Mouse (Mus musculus): ENCODE measurements around the gene Cdc5l. TPM values are rescaled to one million over a fixed set of nuclear protein-coding genes. Genes with fewer than 3 reads are reported as not detected.
A peak's percentile ranks its signal among the peaks of the same experiment; 100 is the strongest.

Cdc5l gene
- polyA plus RNA-seq, 1 experiment from 2014 or later, result 30.3 TPM

DNA sequence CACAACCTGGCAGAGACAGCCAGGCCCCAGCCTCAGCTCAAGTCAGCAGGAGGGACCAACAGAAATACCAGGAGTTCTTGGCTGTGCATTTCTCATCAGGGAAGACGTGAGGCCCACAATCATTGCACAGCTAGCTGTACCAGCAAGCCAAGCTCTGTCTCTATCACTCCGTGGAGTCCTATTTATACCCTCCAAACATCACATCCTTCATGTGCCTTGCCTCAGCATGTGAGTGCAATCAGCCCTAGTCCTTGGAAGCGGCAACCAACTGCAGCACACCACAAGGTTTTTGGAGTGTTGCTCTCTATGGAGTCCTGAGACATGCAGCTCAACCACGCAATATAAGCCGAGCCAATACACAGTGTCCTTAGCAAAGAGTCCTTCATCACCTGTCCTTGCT is 43.6 kb downstream of the Cdc5l start:
- ATAC-seq, result no peak
- 98% methylated on average over 5 of the region's 5 CpGs for WGBS
- no peaks in the 10 kb centered on the region for H3K27me3 ChIP-seq (replicated peaks; ENCODE audit: insufficient read depth, low read length)
- H3K4me3 ChIP-seq (ENCODE audit: low read depth, low read length), result no peak overlapping the region
- no peak overlapping the region for H3K4me2 ChIP-seq (replicated peaks; ENCODE audit: low read depth, low read length)
- no peak for DNase-seq (ENCODE audit: low spot score)
- no peak for TF ChIP-seq CTCF (IDR thresholded peaks at IDR 0.05)
- no peak overlapping the region for H3K27ac ChIP-seq (ENCODE audit: low read length)
- peaks cover 30% of the 10 kb centered on the region for H3K36me3 ChIP-seq (ENCODE audit: insufficient read depth, low read length)
- no peaks in the 10 kb centered on the region for H3K9me3 ChIP-seq (ENCODE audit: low read length)
- no peak overlapping the region for H3K9ac ChIP-seq (replicated peaks; ENCODE audit: low read depth)
- no peaks in the 10 kb centered on the region for H3K4me1 ChIP-seq (ENCODE audit: insufficient read depth, low read depth, low read length)

DNA sequence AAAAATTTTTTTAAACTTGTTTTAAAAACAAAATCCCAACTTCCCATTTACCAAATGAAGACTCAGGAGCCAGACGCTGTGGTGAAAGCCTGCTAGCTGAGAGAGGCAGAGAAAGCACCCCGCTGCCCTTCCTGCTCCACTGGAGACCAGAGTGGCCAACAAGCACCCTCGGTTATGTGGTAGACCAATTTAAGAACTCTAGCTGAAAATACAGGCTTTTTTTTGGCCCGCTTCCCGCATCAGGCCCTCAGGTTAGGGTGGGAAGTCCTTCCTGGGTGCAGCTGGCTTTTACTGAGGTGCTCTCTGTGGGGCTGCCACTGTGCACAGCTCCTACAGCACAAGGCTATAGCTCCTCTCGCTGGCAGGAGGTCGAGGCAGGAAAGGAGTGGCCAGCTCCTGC is 46.6 kb downstream of the Cdc5l start:
- Histone ChIP-seq H3K27ac (ENCODE audit: low read length) (no peak overlapping the region), H3K36me3 (ENCODE audit: insufficient read depth, low read length) (peaks cover 24% of the 10 kb centered on the region), H3K27me3 (replicated peaks; ENCODE audit: insufficient read depth, low read length) (no peaks in the 10 kb centered on the region), H3K9ac (replicated peaks; ENCODE audit: low read depth) (no peak overlapping the region), H3K4me3 (ENCODE audit: low read depth, low read length) (no peak overlapping the region), H3K9me3 (ENCODE audit: low read length) (no peaks in the 10 kb centered on the region), H3K4me2 (replicated peaks; ENCODE audit: low read depth, low read length) (no peak overlapping the region), H3K4me1 (ENCODE audit: insufficient read depth, low read depth, low read length) (no peaks in the 10 kb centered on the region)
- DNase-seq (ENCODE audit: low spot score) (no peak), ATAC-seq (no peak)
- 75% methylated on average over 7 of the region's 7 CpGs for WGBS
- no peak for TF ChIP-seq EP300 (IDR thresholded peaks at IDR 0.05)

GRCm38 (mm10) chr17:45383305-45383704 is 50.2 kb downstream of the Cdc5l start:
- Histone ChIP-seq H3K36me3 (ENCODE audit: insufficient read depth, low read length) (peaks cover 3% of the 10 kb centered on the region), H3K27me3 (replicated peaks; ENCODE audit: insufficient read depth, low read length) (no peaks in the 10 kb centered on the region), H3K9ac (replicated peaks; ENCODE audit: low read depth) (no peak overlapping the region), H3K27ac (ENCODE audit: low read length) (no peak overlapping the region), H3K4me3 (ENCODE audit: low read depth, low read length) (no peak overlapping the region), H3K4me1 (ENCODE audit: insufficient read depth, low read depth, low read length) (no peaks in the 10 kb centered on the region), H3K4me2 (replicated peaks; ENCODE audit: low read depth, low read length) (no peak overlapping the region), H3K9me3 (ENCODE audit: low read length) (no peaks in the 10 kb centered on the region)
- TF ChIP-seq EP300 (IDR thresholded peaks at IDR 0.05) (no peak), CTCF (IDR thresholded peaks at IDR 0.05) (no peak)
- DNase-seq (ENCODE audit: low spot score) (no peak), ATAC-seq (no peak)
- 85% methylated on average over 3 of the region's 3 CpGs for WGBS

- Histone ChIP-seq H3K27me3 (replicated peaks; ENCODE audit: insufficient read depth, low read length) (no peaks in the 10 kb centered on the region), H3K9me3 (ENCODE audit: low read length) (no peaks in the 10 kb centered on the region), H3K27ac (ENCODE audit: low read length) (no peak overlapping the region), H3K4me2 (replicated peaks; ENCODE audit: low read depth, low read length) (no peak overlapping the region), H3K4me1 (ENCODE audit: insufficient read depth, low read depth, low read length) (no peaks in the 10 kb centered on the region), H3K9ac (replicated peaks; ENCODE audit: low read depth) (no peak overlapping the region), H3K36me3 (ENCODE audit: insufficient read depth, low read length) (no peaks in the 10 kb centered on the region), H3K4me3 (ENCODE audit: low read depth, low read length) (no peak overlapping the region)
- ATAC-seq (no peak), DNase-seq (ENCODE audit: low spot score) (no peak)
- TF ChIP-seq CTCF (IDR thresholded peaks at IDR 0.05) (no peak), EP300 (IDR thresholded peaks at IDR 0.05) (no peak)
- 81% methylated on average over 9 of the region's 9 CpGs for WGBS
These were observed 54.2 kb downstream of the Cdc5l start for GRCm38 (mm10) chr17:45379271-45379784.

DNA sequence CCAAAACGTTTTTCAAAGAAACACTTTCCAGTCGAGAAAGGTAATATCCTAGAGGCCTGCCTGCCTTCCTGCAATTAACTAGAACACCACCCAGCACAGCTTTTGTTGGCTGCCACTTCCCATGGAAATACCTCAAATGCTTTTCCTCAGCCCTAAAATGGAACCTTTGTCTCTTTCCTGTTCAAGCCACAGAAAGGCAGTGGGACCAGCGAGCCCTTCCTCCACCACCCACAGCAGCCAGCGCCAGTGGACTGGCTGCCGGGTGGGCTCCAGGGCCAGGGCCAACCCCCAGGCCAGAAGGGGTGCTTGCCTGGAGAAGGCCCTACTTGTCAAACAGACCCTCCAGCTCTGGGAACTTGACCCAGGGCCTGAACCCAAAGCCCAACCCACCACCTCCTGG is 56.2 kb downstream of the Cdc5l start:
- H3K9me3 ChIP-seq (ENCODE audit: low read length), result no peaks in the 10 kb centered on the region
- no peak overlapping the region for H3K9ac ChIP-seq (replicated peaks; ENCODE audit: low read depth)
- H3K4me1 ChIP-seq (ENCODE audit: insufficient read depth, low read depth, low read length), result no peaks in the 10 kb centered on the region
- DNase-seq (ENCODE audit: low spot score) (no peak), ATAC-seq (no peak)
- no peak overlapping the region for H3K4me2 ChIP-seq (replicated peaks; ENCODE audit: low read depth, low read length)
- H3K27ac ChIP-seq (ENCODE audit: low read length), result no peak overlapping the region
- no peak for TF ChIP-seq EP300 (IDR thresholded peaks at IDR 0.05)
- no peak for TF ChIP-seq CTCF (IDR thresholded peaks at IDR 0.05)
- H3K4me3 ChIP-seq (ENCODE audit: low read depth, low read length), result no peak overlapping the region
- no peaks in the 10 kb centered on the region for H3K27me3 ChIP-seq (replicated peaks; ENCODE audit: insufficient read depth, low read length)
- no peaks in the 10 kb centered on the region for H3K36me3 ChIP-seq (ENCODE audit: insufficient read depth, low read length)
- WGBS, result 39% methylated on average over 5 of the region's 5 CpGs

DNA sequence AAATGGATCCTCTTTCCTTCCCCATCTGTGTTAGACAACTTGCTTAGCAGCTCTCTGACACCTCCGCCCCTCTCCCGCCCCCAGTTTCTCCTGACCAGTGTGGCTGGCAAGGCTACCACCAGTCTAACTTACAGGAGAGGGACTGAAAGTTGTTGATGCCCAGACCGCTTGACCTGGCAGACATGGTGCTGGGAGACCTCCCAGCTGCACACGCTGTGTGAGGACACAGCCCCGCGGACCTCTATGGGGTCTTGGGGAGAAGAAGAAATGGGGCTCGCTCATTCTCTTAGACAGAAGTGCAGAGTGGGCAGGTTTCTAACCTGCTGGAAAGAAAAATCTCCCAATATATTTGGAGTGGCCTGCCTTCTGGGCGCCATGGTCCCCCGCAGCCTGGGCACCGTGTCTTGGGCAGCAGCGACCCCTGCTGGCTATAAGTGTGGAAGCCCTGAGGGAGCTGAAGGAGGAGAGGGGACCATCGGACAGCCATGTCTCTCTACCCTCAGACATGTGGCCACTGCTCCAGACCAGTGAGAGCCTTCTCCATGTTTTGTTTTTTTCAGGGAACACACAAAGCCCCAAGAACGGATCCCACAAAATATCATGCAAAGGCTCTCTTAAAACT is 59.4 kb downstream of the Cdc5l start:
- no peak overlapping the region for H3K4me2 ChIP-seq (replicated peaks; ENCODE audit: low read depth, low read length)
- H3K4me3 ChIP-seq (ENCODE audit: low read depth, low read length), result no peak overlapping the region
- no peaks in the 10 kb centered on the region for H3K36me3 ChIP-seq (ENCODE audit: insufficient read depth, low read length)
- no peaks in the 10 kb centered on the region for H3K4me1 ChIP-seq (ENCODE audit: insufficient read depth, low read depth, low read length)
- ATAC-seq (peak; percentile 71), DNase-seq (ENCODE audit: low spot score) (peak; percentile 72)
- no peaks in the 10 kb centered on the region for H3K27me3 ChIP-seq (replicated peaks; ENCODE audit: insufficient read depth, low read length)
- no peak overlapping the region for H3K9ac ChIP-seq (replicated peaks; ENCODE audit: low read depth)
- no peak overlapping the region for H3K27ac ChIP-seq (ENCODE audit: low read length)
- WGBS, result 30% methylated on average over 13 of the region's 13 CpGs
- no peaks in the 10 kb centered on the region for H3K9me3 ChIP-seq (ENCODE audit: low read length)
- TF ChIP-seq CTCF (IDR thresholded peaks at IDR 0.05) (peak; percentile 92), EP300 (IDR thresholded peaks at IDR 0.05) (no peak)

DNA sequence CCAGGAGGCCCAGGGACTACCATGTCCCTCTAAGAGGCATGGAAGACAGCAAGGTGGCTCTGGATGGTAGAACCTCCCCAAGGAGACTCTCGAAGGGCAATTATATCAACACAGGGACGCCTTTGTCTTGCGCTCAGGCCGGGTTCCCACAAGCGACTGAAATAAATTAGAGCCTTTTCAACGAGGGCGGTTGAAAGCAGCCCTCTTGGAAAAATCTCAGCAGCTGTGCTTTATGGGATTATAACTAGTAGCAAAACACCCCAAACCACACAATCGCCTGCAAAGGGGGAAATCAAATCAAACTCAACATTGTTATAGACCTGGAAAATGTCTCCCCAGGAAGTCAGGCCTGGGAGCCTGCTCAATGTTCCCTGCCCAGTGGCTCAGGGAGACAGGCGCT is 62.5 kb downstream of the Cdc5l start:
- no peak overlapping the region for H3K27ac ChIP-seq (ENCODE audit: low read length)
- WGBS, result 71% methylated on average over 9 of the region's 9 CpGs
- DNase-seq (ENCODE audit: low spot score) (no peak), ATAC-seq (no peak)
- TF ChIP-seq EP300 (IDR thresholded peaks at IDR 0.05) (no peak), CTCF (IDR thresholded peaks at IDR 0.05) (no peak)
- H3K4me3 ChIP-seq (ENCODE audit: low read depth, low read length), result no peak overlapping the region
- no peak overlapping the region for H3K4me2 ChIP-seq (replicated peaks; ENCODE audit: low read depth, low read length)
- no peaks in the 10 kb centered on the region for H3K36me3 ChIP-seq (ENCODE audit: insufficient read depth, low read length)
- no peak overlapping the region for H3K9ac ChIP-seq (replicated peaks; ENCODE audit: low read depth)
- H3K9me3 ChIP-seq (ENCODE audit: low read length), result no peaks in the 10 kb centered on the region
- no peaks in the 10 kb centered on the region for H3K4me1 ChIP-seq (ENCODE audit: insufficient read depth, low read depth, low read length)
- H3K27me3 ChIP-seq (replicated peaks; ENCODE audit: insufficient read depth, low read length), result no peaks in the 10 kb centered on the region

Data from lung, postnatal 0 days (tissue).